Mouse (Mus musculus): Measurements from ENCODE around the gene Fto. TPM values are rescaled to one million over a fixed set of nuclear protein-coding genes. Genes with fewer than 3 reads are reported as not detected.

Gene Fto
- polyA plus RNA-seq, 1 experiment from 2014 or later: 111 TPM

GRCm38 (mm10) chr8:91508284-91508683 is 195.0 kb downstream of the Fto start:
- Histone ChIP-seq H3K4me1 (replicated peaks; ENCODE audit: control insufficient read depth, insufficient read depth, low read length) (peaks cover 19% of the 10 kb centered on the region), H3K27me3 (ENCODE audit: control insufficient read depth, insufficient read depth, low read length) (peaks cover 37% of the 10 kb centered on the region), H3K9me3 (ENCODE audit: control insufficient read depth, low read length) (no peaks in the 10 kb centered on the region), H3K9ac (ENCODE audit: low read length) (no peak overlapping the region), H3K4me2 (ENCODE audit: low read depth, low read length, severe bottlenecking) (no peak overlapping the region), H3K27ac (ENCODE audit: low read depth, low read length) (no peak overlapping the region), H3K4me3 (ENCODE audit: low read depth, low read length) (no peak overlapping the region), H3K36me3 (ENCODE audit: control insufficient read depth, insufficient read depth, low read length) (no peaks in the 10 kb centered on the region)
- WGBS: 70% methylated on average over 4 of the region's 4 CpGs
- ATAC-seq (replicated peaks; ENCODE audit: low FRiP score) (no peak), DNase-seq (ENCODE audit: low spot score) (no peak)

DNA sequence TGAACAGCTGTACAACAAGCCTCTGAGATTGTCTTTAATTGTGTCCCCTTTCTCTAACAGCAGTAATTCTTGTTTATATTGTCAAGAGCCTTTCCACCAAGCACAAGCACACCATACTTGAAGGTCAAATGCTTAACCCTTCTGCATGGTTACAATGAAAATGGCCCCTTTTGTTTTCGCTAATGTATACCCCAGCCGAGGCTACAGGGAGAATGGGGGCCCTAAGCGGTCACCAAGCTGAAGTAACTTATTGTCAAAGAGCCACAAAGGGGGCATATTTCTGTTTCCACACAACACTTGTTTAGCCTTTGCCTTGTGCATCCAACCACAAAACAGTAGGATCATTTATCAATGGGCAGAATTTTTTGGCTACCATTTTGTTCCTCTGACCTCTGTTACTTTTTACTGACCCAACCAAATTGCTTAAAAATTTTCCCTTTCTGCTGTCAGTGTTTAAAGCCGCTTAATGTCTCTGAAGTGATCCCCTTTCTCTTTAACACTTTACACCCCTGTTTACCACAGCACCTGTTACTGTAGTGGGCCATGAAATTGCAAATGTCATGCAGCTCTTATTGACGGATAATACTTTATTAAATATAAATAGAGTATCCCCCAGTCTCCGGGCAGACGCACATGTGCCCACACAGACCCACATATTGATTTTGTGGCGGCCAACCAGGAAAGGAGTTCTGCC is 196.0 kb downstream of the Fto start:
- H3K4me3 ChIP-seq (ENCODE audit: low read depth, low read length): no peak overlapping the region
- H3K9me3 ChIP-seq (ENCODE audit: control insufficient read depth, low read length): no peaks in the 10 kb centered on the region
- H3K27me3 ChIP-seq (ENCODE audit: control insufficient read depth, insufficient read depth, low read length): peaks cover 43% of the 10 kb centered on the region
- no peak overlapping the region for H3K27ac ChIP-seq (ENCODE audit: low read depth, low read length)
- ATAC-seq (replicated peaks; ENCODE audit: low FRiP score): no peak
- no peaks in the 10 kb centered on the region for H3K36me3 ChIP-seq (ENCODE audit: control insufficient read depth, insufficient read depth, low read length)
- no peak overlapping the region for H3K9ac ChIP-seq (ENCODE audit: low read length)
- peaks cover 19% of the 10 kb centered on the region for H3K4me1 ChIP-seq (replicated peaks; ENCODE audit: control insufficient read depth, insufficient read depth, low read length)
- no peak overlapping the region for H3K4me2 ChIP-seq (ENCODE audit: low read depth, low read length, severe bottlenecking)
- WGBS: 27% methylated on average over 8 of the region's 8 CpGs
- DNase-seq (ENCODE audit: low spot score): no peak

DNA sequence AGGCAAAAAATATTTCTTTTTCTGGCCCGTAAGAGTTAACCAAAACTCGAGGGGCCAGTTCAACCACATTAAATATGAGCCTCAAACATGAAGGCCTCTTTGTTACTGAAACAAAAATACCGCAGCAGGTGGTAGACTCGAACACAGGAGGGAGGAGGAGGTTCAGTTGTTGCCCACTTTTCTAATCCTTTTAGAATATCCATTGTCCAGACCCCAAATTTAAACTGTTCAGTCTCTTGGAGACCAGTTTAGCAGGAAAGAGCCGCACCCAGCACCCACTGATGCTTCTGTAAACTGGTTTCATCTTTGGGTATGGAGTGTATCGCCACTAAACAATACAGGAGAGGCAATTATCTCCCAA is 196.6 kb downstream of the Fto start:
- WGBS: 20% methylated on average over 6 of the region's 6 CpGs
- ATAC-seq (replicated peaks; ENCODE audit: low FRiP score) (no peak), DNase-seq (ENCODE audit: low spot score) (no peak)
- no peak overlapping the region for H3K4me3 ChIP-seq (ENCODE audit: low read depth, low read length)
- peaks cover 43% of the 10 kb centered on the region for H3K27me3 ChIP-seq (ENCODE audit: control insufficient read depth, insufficient read depth, low read length)
- H3K9ac ChIP-seq (ENCODE audit: low read length): no peak overlapping the region
- peaks cover 24% of the 10 kb centered on the region for H3K4me1 ChIP-seq (replicated peaks; ENCODE audit: control insufficient read depth, insufficient read depth, low read length)
- no peaks in the 10 kb centered on the region for H3K36me3 ChIP-seq (ENCODE audit: control insufficient read depth, insufficient read depth, low read length)
- H3K9me3 ChIP-seq (ENCODE audit: control insufficient read depth, low read length): no peaks in the 10 kb centered on the region
- H3K27ac ChIP-seq (ENCODE audit: low read depth, low read length): no peak overlapping the region
- H3K4me2 ChIP-seq (ENCODE audit: low read depth, low read length, severe bottlenecking): no peak overlapping the region

DNA sequence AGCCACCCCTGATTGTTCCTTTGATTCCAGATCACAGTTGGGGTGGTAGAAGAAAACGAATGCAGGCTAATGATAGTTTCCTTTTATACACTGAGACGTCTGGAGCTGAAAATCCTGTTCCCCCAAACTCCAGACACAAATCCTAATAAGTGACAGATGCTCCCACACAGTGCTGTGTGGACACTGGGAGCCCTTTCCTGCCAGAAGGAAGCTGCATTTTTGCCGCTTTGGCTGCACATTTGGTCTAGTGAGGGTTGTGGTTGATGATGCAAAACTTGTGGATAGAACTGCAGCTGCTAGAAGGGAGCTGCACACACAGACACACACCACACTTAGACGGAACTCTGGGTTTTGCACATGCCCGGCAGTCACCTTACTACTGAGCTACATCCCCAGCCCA is 197.4 kb downstream of the Fto start:
- Histone ChIP-seq H3K9me3 (ENCODE audit: control insufficient read depth, low read length) (no peaks in the 10 kb centered on the region), H3K4me2 (ENCODE audit: low read depth, low read length, severe bottlenecking) (no peak overlapping the region), H3K36me3 (ENCODE audit: control insufficient read depth, insufficient read depth, low read length) (no peaks in the 10 kb centered on the region), H3K4me3 (ENCODE audit: low read depth, low read length) (no peak overlapping the region), H3K27me3 (ENCODE audit: control insufficient read depth, insufficient read depth, low read length) (peaks cover 45% of the 10 kb centered on the region), H3K27ac (ENCODE audit: low read depth, low read length) (no peak overlapping the region), H3K9ac (ENCODE audit: low read length) (no peak overlapping the region), H3K4me1 (replicated peaks; ENCODE audit: control insufficient read depth, insufficient read depth, low read length) (peaks cover 30% of the 10 kb centered on the region)
- DNase-seq (ENCODE audit: low spot score) (no peak), ATAC-seq (replicated peaks; ENCODE audit: low FRiP score) (no peak)
- WGBS: 38% methylated on average over 5 of the region's 5 CpGs

GRCm38 (mm10) chr8:91511943-91512342 is 198.6 kb downstream of the Fto start:
- Histone ChIP-seq H3K9ac (ENCODE audit: low read length) (no peak overlapping the region), H3K4me1 (replicated peaks; ENCODE audit: control insufficient read depth, insufficient read depth, low read length) (peaks cover 38% of the 10 kb centered on the region), H3K27ac (ENCODE audit: low read depth, low read length) (no peak overlapping the region), H3K36me3 (ENCODE audit: control insufficient read depth, insufficient read depth, low read length) (no peaks in the 10 kb centered on the region), H3K27me3 (ENCODE audit: control insufficient read depth, insufficient read depth, low read length) (peaks cover 48% of the 10 kb centered on the region), H3K9me3 (ENCODE audit: control insufficient read depth, low read length) (no peaks in the 10 kb centered on the region), H3K4me3 (ENCODE audit: low read depth, low read length) (no peak overlapping the region), H3K4me2 (ENCODE audit: low read depth, low read length, severe bottlenecking) (no peak overlapping the region)
- DNase-seq (ENCODE audit: low spot score) (no peak), ATAC-seq (replicated peaks; ENCODE audit: low FRiP score) (no peak)
- 85% methylated on average over 4 of the region's 4 CpGs for WGBS

DNA sequence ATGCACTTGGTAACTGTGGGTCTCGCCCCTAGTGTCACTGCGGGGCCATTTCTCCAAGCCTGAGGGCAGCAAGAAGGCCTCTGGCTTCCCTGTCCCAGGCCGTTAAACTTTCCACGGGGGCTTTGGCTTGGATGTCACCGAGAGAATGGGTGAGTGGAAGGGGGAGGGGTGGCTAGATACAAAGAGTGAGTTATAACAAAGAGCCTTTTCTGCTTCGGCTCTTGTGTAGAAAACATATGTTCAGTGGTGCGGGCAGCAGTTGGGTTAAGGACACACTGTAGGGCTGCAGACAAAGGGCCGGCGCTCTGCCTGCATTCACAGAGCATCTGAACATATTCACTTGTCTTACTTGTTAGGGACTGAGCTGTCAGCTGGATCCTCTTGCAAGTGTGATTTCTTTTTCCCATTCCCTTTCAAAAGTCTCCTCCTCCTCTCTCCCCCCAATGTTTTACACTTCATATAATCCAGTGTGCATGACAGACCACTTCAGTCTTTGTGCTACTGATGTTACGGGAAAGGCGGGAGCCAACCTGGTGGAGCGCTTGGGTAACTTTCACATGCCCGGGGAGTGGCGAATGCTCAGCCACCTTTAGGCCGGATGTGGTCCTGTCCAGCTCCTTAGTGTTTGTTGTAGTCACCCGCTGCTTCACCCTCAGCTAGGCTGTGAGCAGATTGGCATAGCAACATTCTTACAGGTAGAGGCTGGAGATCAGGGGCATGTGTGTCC is 201.6 kb downstream of the Fto start:
- H3K36me3 ChIP-seq (ENCODE audit: control insufficient read depth, insufficient read depth, low read length): no peaks in the 10 kb centered on the region
- H3K9me3 ChIP-seq (ENCODE audit: control insufficient read depth, low read length): no peaks in the 10 kb centered on the region
- no peak overlapping the region for H3K4me2 ChIP-seq (ENCODE audit: low read depth, low read length, severe bottlenecking)
- H3K9ac ChIP-seq (ENCODE audit: low read length): no peak overlapping the region
- DNase-seq (ENCODE audit: low spot score) (peak; percentile 59), ATAC-seq (replicated peaks; ENCODE audit: low FRiP score) (peak; percentile 72)
- H3K27me3 ChIP-seq (ENCODE audit: control insufficient read depth, insufficient read depth, low read length): peaks cover 53% of the 10 kb centered on the region
- H3K4me3 ChIP-seq (ENCODE audit: low read depth, low read length): no peak overlapping the region
- no peak overlapping the region for H3K27ac ChIP-seq (ENCODE audit: low read depth, low read length)
- H3K4me1 ChIP-seq (replicated peaks; ENCODE audit: control insufficient read depth, insufficient read depth, low read length): peaks cover 29% of the 10 kb centered on the region
- 24% methylated on average over 16 of the region's 16 CpGs for WGBS

DNA sequence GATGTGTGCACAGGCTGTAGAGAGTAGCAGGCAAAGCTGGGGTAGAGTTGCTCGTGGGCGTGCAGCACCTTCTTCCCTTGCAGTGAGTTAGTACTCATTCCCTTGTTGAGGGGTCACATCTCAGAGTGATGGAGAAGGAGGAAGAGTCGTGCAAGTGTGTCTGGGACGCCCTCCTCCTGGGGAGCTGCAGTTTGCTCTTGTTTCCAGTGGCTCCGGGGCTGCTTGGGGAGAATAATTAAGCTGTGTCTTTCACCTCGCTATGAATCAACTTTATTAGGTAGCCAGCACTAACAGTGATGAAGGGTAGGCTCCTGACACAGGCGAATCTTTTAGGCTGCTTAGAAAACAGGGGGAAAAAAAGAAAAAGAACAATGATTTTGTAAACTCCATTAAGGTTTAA is 203.1 kb downstream of the Fto start:
- Histone ChIP-seq H3K4me3 (ENCODE audit: low read depth, low read length) (no peak overlapping the region), H3K4me1 (replicated peaks; ENCODE audit: control insufficient read depth, insufficient read depth, low read length) (peaks cover 19% of the 10 kb centered on the region), H3K27me3 (ENCODE audit: control insufficient read depth, insufficient read depth, low read length) (peaks cover 51% of the 10 kb centered on the region), H3K9me3 (ENCODE audit: control insufficient read depth, low read length) (no peaks in the 10 kb centered on the region), H3K36me3 (ENCODE audit: control insufficient read depth, insufficient read depth, low read length) (no peaks in the 10 kb centered on the region), H3K9ac (ENCODE audit: low read length) (no peak overlapping the region), H3K4me2 (ENCODE audit: low read depth, low read length, severe bottlenecking) (no peak overlapping the region), H3K27ac (ENCODE audit: low read depth, low read length) (no peak overlapping the region)
- no peak for ATAC-seq (replicated peaks; ENCODE audit: low FRiP score)
- no peak for DNase-seq (ENCODE audit: low spot score)
- 33% methylated on average over 7 of the region's 7 CpGs for WGBS

DNA sequence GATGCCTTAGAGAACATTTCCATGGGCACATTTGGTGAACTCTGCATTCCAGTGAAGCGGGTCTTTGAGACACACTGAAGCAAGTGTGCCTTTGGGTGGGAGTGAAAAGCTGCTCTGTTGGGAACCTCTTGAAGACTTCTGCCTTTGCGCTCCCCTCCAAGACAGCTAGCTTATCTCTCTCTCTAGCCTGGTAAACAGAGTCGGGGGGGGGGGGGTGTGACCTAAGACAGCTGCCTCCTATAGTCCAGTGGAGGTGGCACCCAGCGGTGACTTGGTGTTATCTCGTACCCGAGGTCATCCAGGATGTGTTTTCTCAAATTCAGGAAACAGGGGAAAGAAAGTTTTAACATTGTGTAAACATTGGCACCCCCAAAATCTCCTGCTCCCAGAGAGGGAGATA is 204.8 kb downstream of the Fto start:
- H3K27me3 ChIP-seq (ENCODE audit: control insufficient read depth, insufficient read depth, low read length): peaks cover 53% of the 10 kb centered on the region
- 57% methylated on average over 6 of the region's 6 CpGs for WGBS

GRCm38 (mm10) chr8:91522201-91522600 is 208.9 kb downstream of the Fto start:
- 86% methylated on average over 12 of the region's 12 CpGs for WGBS

More for the DNA sequence above, 204.8 kb downstream of the Fto start:
- ATAC-seq (replicated peaks; ENCODE audit: low FRiP score) (no peak), DNase-seq (ENCODE audit: low spot score) (no peak)
- Histone ChIP-seq H3K4me3 (ENCODE audit: low read depth, low read length) (no peak overlapping the region), H3K4me2 (ENCODE audit: low read depth, low read length, severe bottlenecking) (no peak overlapping the region), H3K36me3 (ENCODE audit: control insufficient read depth, insufficient read depth, low read length) (no peaks in the 10 kb centered on the region), H3K9ac (ENCODE audit: low read length) (no peak overlapping the region), H3K27ac (ENCODE audit: low read depth, low read length) (no peak overlapping the region), H3K4me1 (replicated peaks; ENCODE audit: control insufficient read depth, insufficient read depth, low read length) (peaks cover 19% of the 10 kb centered on the region), H3K9me3 (ENCODE audit: control insufficient read depth, low read length) (no peaks in the 10 kb centered on the region)

More at GRCm38 (mm10) chr8:91522201-91522600, 208.9 kb downstream of the Fto start:
- no peak overlapping the region for H3K4me2 ChIP-seq (ENCODE audit: low read depth, low read length, severe bottlenecking)
- H3K4me3 ChIP-seq (ENCODE audit: low read depth, low read length): no peak overlapping the region
- H3K4me1 ChIP-seq (replicated peaks; ENCODE audit: control insufficient read depth, insufficient read depth, low read length): peaks cover 11% of the 10 kb centered on the region
- no peak overlapping the region for H3K9ac ChIP-seq (ENCODE audit: low read length)
- H3K27me3 ChIP-seq (ENCODE audit: control insufficient read depth, insufficient read depth, low read length): peaks cover 62% of the 10 kb centered on the region
- H3K27ac ChIP-seq (ENCODE audit: low read depth, low read length): no peak overlapping the region
- H3K9me3 ChIP-seq (ENCODE audit: control insufficient read depth, low read length): no peaks in the 10 kb centered on the region
- H3K36me3 ChIP-seq (ENCODE audit: control insufficient read depth, insufficient read depth, low read length): no peaks in the 10 kb centered on the region
- ATAC-seq (replicated peaks; ENCODE audit: low FRiP score) (no peak), DNase-seq (ENCODE audit: low spot score) (no peak)

Measured in forebrain, embryonic 11.5 days (tissue).